Mouse (Mus musculus) hindbrain, embryonic 16.5 days (tissue): ENCODE measurements around the gene Ntn1. TPM values are rescaled to one million over a fixed set of nuclear protein-coding genes. Genes with fewer than 3 reads are reported as not detected.
A peak's percentile ranks its signal among the peaks of the same experiment; 100 is the strongest.

ENCODE experiments used
- ATAC-seq: fragments of 200-750 bp; cut with Nextera tagmentation; 2 replicates; pipeline ENCODE4 v1.8.0; 2017; ENCODE audit warnings: moderate TSS enrichment, moderate library complexity
- H3K27ac ChIP-seq: fragments of 300-500 bp; sonication (generic); 2 replicates; pipeline ENCODE4 v1.5.1; 2014; ENCODE audit warnings: low read depth, mild to moderate bottlenecking, control low read depth, low read length, moderate library complexity
- H3K27me3 ChIP-seq: fragments of 300-500 bp; sonication (generic); replicated peaks from 2 replicates; pipeline ENCODE4 v1.6.1; 2014; ENCODE audit warnings: low read length; ENCODE audit not compliant: control insufficient read depth, insufficient read depth
- H3K36me3 ChIP-seq: fragments of 300-500 bp; sonication (generic); 2 replicates; pipeline ENCODE4 v1.6.1; 2014; ENCODE audit warnings: mild to moderate bottlenecking, low read length, moderate library complexity, mixed read lengths; ENCODE audit not compliant: control insufficient read depth, insufficient read depth
- H3K4me1 ChIP-seq: fragments of 300-500 bp; sonication (generic); 2 replicates; pipeline ENCODE4 v1.6.1; 2014; ENCODE audit warnings: low read depth, low read length; ENCODE audit not compliant: control insufficient read depth, insufficient read depth
- H3K4me2 ChIP-seq: fragments of 300-500 bp; sonication (generic); 2 replicates; pipeline ENCODE4 v1.6.1; 2014; ENCODE audit warnings: mild to moderate bottlenecking, low read length, control low read depth, moderate library complexity
- H3K4me3 ChIP-seq: fragments of 300-500 bp; sonication (generic); 2 replicates; pipeline ENCODE4 v1.5.1; 2014; ENCODE audit warnings: mild to moderate bottlenecking, low read length, control low read depth, moderate library complexity
- H3K9ac ChIP-seq: fragments of 300-500 bp; sonication (generic); 2 replicates; pipeline ENCODE4 v1.6.1; 2014; ENCODE audit warnings: low read depth, mild to moderate bottlenecking, control low read depth, low read length, moderate library complexity
- H3K9me3 ChIP-seq: fragments of 300-500 bp; sonication (generic); 2 replicates; pipeline ENCODE4 v1.6.1; 2014; ENCODE audit warnings: mild to moderate bottlenecking, low read length, moderate library complexity; ENCODE audit not compliant: control insufficient read depth
- WGBS: fragments of 180-500 bp; shearing (Covaris S2); extraction: QIAGEN DNeasy Blood & Tissue Kit; methylation state at CpG from one replicate; pipeline ENCODE4 v1.1.7; 2014; 5-methylcytosine and 5-hydroxymethylcytosine counted together
- polyA plus RNA-seq: library from polyadenylated mRNA; unstranded; fragments of >200 nt; fragmentation: Nextera tagmentation; extraction: Ambion mirVana; gene quantifications from 2 replicates; pipeline ENCODE4 v1.2.1, GENCODE M21; 2015

Gene Ntn1
- polyA plus RNA-seq, 1 experiment from 2014 or later = 13.3 TPM

GRCm38 (mm10) chr11:68425492-68426315 lies 25.1 kb upstream of the Ntn1 start:
- H3K9me3 ChIP-seq = no peaks in the 10 kb centered on the region
- no peaks in the 10 kb centered on the region for H3K36me3 ChIP-seq
- no peaks in the 10 kb centered on the region for H3K27me3 ChIP-seq
- 18% methylated on average over 8 of the region's 8 CpGs for WGBS
- ATAC-seq = no peak
- H3K4me2 ChIP-seq = no peak overlapping the region
- H3K9ac ChIP-seq = no peak overlapping the region
- no peaks in the 10 kb centered on the region for H3K4me1 ChIP-seq
- H3K27ac ChIP-seq = no peak overlapping the region
- H3K4me3 ChIP-seq = no peak overlapping the region

- no peak overlapping the region for H3K27ac ChIP-seq
- no peaks in the 10 kb centered on the region for H3K36me3 ChIP-seq
- peaks cover 6% of the 10 kb centered on the region; the same call in 1 of the 2 replicates for H3K9me3 ChIP-seq
- no peak overlapping the region for H3K4me2 ChIP-seq
- H3K27me3 ChIP-seq = no peaks in the 10 kb centered on the region
- no peak for ATAC-seq
- H3K9ac ChIP-seq = no peak overlapping the region
- H3K4me3 ChIP-seq = no peak overlapping the region
- 42% methylated on average over 9 of the region's 9 CpGs for WGBS
- no peaks in the 10 kb centered on the region for H3K4me1 ChIP-seq
Observed at GRCm38 (mm10) chr11:68417831-68418230, 17.2 kb upstream of the Ntn1 start.

GRCm38 (mm10) chr11:68417001-68417400 lies 16.4 kb upstream of the Ntn1 start:
- H3K9me3 ChIP-seq = peaks cover 6% of the 10 kb centered on the region; the same call in 1 of the 2 replicates
- no peaks in the 10 kb centered on the region for H3K4me1 ChIP-seq
- no peaks in the 10 kb centered on the region for H3K27me3 ChIP-seq
- WGBS = 58% methylated on average over 3 of the region's 3 CpGs
- H3K27ac ChIP-seq = no peak overlapping the region
- no peak overlapping the region for H3K4me3 ChIP-seq
- no peak for ATAC-seq
- no peak overlapping the region for H3K9ac ChIP-seq
- no peaks in the 10 kb centered on the region for H3K36me3 ChIP-seq
- no peak overlapping the region for H3K4me2 ChIP-seq

- H3K27me3 ChIP-seq = no peaks in the 10 kb centered on the region
- no peaks in the 10 kb centered on the region for H3K9me3 ChIP-seq
- 58% methylated on average over 2 of the region's 2 CpGs for WGBS
- no peak overlapping the region for H3K9ac ChIP-seq
- ATAC-seq = peak; percentile 69
- H3K4me2 ChIP-seq = no peak overlapping the region
- H3K36me3 ChIP-seq = no peaks in the 10 kb centered on the region
- H3K4me3 ChIP-seq = no peak overlapping the region
- H3K27ac ChIP-seq = no peak overlapping the region
- no peaks in the 10 kb centered on the region for H3K4me1 ChIP-seq
Observed at GRCm38 (mm10) chr11:68408127-68408526, 7.5 kb upstream of the Ntn1 start.

DNA sequence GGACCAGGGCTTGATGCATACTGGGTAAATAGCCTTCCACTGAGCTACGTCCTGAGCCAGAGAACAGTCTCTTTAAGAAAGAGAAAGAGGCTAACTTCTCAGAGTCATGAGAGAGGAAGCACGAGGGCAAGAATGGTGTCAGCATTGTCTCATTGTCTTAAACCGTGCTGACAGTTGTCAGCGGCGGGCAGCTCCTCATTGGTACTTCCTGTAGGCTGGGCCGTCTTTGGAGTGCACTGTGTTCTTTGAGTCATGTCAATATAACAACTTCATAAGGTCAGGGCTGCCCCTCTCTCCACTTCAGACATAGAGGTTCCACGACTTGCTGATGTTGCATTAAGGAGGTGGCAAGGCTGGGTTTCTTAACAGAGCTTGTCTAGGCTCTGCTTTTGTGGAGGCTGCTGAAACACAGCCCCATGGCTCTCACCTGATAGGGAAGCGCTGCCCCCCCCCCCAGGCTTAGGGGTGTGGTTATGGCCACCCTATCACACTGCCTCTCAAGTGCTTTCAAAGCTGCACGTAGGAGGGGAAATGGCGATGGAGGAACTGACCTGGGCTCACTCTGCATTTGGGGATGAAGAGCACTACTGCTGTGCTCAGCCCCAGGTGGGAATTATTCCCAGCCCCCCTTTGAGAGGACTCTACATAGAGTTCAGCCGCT lies 6.8 kb upstream of the Ntn1 start:
- H3K27me3 ChIP-seq = no peaks in the 10 kb centered on the region
- no peaks in the 10 kb centered on the region for H3K4me1 ChIP-seq
- no peak overlapping the region for H3K9ac ChIP-seq
- no peak overlapping the region for H3K27ac ChIP-seq
- H3K4me3 ChIP-seq = no peak overlapping the region
- H3K9me3 ChIP-seq = no peaks in the 10 kb centered on the region
- no peak overlapping the region for H3K4me2 ChIP-seq
- no peaks in the 10 kb centered on the region for H3K36me3 ChIP-seq
- WGBS = 65% methylated on average over 11 of the region's 11 CpGs
- ATAC-seq = no peak

DNA sequence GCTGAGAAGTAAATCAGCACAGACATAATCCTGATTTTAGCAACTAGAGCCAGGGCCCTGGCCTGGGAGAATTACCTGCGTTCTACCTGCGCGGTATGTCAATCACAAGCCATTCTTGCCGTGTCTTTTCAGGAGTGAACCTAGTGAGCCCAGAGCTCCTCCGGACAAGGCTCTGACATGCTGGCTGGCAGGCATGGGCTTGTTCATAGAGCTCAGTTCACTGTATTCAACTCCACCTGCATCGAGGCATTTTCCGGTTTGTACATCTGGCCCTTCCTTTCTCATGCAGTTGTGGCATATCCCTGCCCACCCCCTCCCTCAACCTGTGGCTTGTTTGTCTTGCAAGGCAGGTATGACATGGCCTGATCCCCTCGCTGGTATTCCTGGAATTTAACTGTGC lies 5.0 kb upstream of the Ntn1 start:
- no peak for ATAC-seq
- peaks cover 13% of the 10 kb centered on the region for H3K27me3 ChIP-seq
- H3K4me2 ChIP-seq = no peak overlapping the region
- H3K4me3 ChIP-seq = no peak overlapping the region
- peaks cover 3% of the 10 kb centered on the region for H3K4me1 ChIP-seq
- no peak overlapping the region for H3K27ac ChIP-seq
- 90% methylated on average over 8 of the region's 8 CpGs for WGBS
- H3K9me3 ChIP-seq = no peaks in the 10 kb centered on the region
- H3K9ac ChIP-seq = no peak overlapping the region
- H3K36me3 ChIP-seq = no peaks in the 10 kb centered on the region

GRCm38 (mm10) chr11:68404185-68404584 lies 3.6 kb upstream of the Ntn1 start:
- Histone ChIP-seq H3K27me3 (peaks cover 13% of the 10 kb centered on the region), H3K9me3 (no peaks in the 10 kb centered on the region), H3K4me1 (peaks cover 17% of the 10 kb centered on the region), H3K9ac (no peak overlapping the region), H3K36me3 (no peaks in the 10 kb centered on the region), H3K4me2 (no peak overlapping the region), H3K27ac (no peak overlapping the region), H3K4me3 (no peak overlapping the region)
- 73% methylated on average over 4 of the region's 4 CpGs for WGBS
- no peak for ATAC-seq

DNA sequence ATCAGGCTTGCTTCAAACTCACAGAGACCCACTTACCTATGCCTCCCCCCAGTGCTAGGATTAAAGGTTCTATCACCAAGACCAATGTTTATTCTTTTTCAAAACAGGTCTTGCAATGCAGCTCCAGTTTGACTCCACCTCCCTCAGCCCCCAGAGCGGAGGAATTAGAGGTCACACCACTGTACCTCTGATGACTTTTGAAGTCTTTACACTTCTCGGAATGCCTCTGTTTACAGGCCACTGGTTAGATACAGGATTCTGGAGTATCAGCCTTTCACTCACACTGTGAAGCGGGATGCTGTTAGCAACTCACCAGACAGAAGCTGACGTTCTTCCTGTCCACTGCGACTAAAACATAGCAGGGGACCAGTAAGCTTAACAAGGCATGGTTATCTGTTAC lies 805 bp upstream of the Ntn1 start:
- Histone ChIP-seq H3K9ac (no peak overlapping the region), H3K36me3 (no peaks in the 10 kb centered on the region), H3K27ac (no peak overlapping the region), H3K27me3 (peaks cover 30% of the 10 kb centered on the region), H3K4me3 (no peak overlapping the region), H3K9me3 (no peaks in the 10 kb centered on the region), H3K4me1 (peaks cover 17% of the 10 kb centered on the region), H3K4me2 (no peak overlapping the region)
- 37% methylated on average over 5 of the region's 5 CpGs for whole genome bisulfite sequencing
- no peak for ATAC-seq

DNA sequence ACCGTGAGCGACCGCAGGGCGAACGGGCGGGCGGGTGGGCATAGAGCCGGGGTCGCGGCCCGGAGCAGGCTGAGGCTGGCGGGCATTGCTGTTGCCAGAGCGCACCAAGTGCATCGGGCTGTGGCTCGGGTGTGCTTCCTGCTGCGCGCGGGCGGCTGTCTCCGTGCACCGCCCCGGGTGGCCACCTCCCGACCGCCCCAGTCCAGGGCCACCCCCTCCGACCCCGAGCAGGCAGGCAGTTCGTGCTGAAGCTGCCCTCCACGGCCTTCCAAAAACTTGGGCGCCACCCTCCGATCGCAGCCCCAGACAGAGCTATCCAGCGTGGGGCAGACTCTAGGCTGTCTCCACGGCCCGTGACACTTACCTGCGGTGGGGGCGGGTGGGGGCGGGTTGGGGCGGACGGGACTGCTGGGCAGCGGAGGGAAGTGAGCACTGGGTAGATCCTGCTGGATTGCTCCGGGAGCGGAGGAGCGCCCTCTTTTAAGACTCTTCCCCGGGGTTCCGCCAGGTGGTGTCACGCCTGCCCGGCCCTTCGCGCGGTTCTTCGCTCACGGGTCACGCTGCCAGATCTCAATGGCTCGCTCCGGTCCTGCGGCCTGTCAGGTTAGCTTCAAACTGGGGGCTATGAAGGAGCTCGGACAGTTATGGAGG lies 477 bp downstream of the Ntn1 start:
- 1% methylated on average over 43 of the region's 57 CpGs for WGBS
- ATAC-seq = peak; percentile 77
- Histone ChIP-seq H3K27ac (peak overlapping the region; percentile 20; the same call in 1 of the 2 replicates), H3K4me3 (peak overlapping the region; percentile 50), H3K27me3 (peaks cover 30% of the 10 kb centered on the region), H3K9me3 (no peaks in the 10 kb centered on the region), H3K9ac (peak overlapping the region; percentile 64), H3K4me1 (peaks cover 17% of the 10 kb centered on the region), H3K4me2 (peak overlapping the region; percentile 95), H3K36me3 (no peaks in the 10 kb centered on the region)
